Mouse (Mus musculus) ES-Bruce4 (cell line): ENCODE results near the gene Gm10320. TPM values are rescaled to one million over a fixed set of nuclear protein-coding genes. Genes with fewer than 3 reads are reported as not detected.

ENCODE experiments used
- H3K27ac ChIP-seq: 2 replicates; pipeline ENCODE4 v1.5.1; 2012; ENCODE audit warnings: low read length, inconsistent platforms; ENCODE audit not compliant: insufficient read depth
- H3K27me3 ChIP-seq: 2 replicates; pipeline ENCODE4 v1.6.1; 2012; ENCODE audit warnings: mild to moderate bottlenecking, low read length, inconsistent platforms; ENCODE audit not compliant: control insufficient read depth, poor library complexity, insufficient read depth, severe bottlenecking
- H3K36me3 ChIP-seq: 2 replicates; pipeline ENCODE4 v1.6.1; 2012; ENCODE audit warnings: inconsistent platforms, mild to moderate bottlenecking, low read length, moderate library complexity; ENCODE audit not compliant: control insufficient read depth, poor library complexity, insufficient read depth, severe bottlenecking
- H3K4me1 ChIP-seq: one replicate; pipeline ENCODE4 v1.8.1; 2011; ENCODE audit warnings: low read length; ENCODE audit not compliant: control insufficient read depth, insufficient read depth
- H3K4me3 ChIP-seq: 2 replicates; pipeline ENCODE4 v1.5.1; 2011; ENCODE audit warnings: low read depth, mild to moderate bottlenecking, low read length
- H3K9ac ChIP-seq: 2 replicates; pipeline ENCODE4 v1.6.1; 2012; ENCODE audit warnings: low read depth, mild to moderate bottlenecking, inconsistent platforms; ENCODE audit not compliant: poor library complexity, severe bottlenecking
- H3K9me3 ChIP-seq: replicated peaks from 2 replicates; pipeline ENCODE4 v1.6.1; 2012; ENCODE audit warnings: mild to moderate bottlenecking, low read length, inconsistent platforms; ENCODE audit not compliant: control insufficient read depth, poor library complexity, insufficient read depth, severe bottlenecking
- CTCF ChIP-seq: IDR thresholded peaks from one replicate; pipeline ENCODE4 v1.8.1; 2011; ENCODE audit warnings: low read depth, low read length
- EP300 ChIP-seq: IDR thresholded peaks from 2 replicates; pipeline ENCODE4 v1.6.1; 2011; ENCODE audit warnings: low read depth, low read length; ENCODE audit not compliant: insufficient read depth
- POLR2A ChIP-seq: IDR thresholded peaks from one replicate; pipeline ENCODE4 v1.8.1; 2011; ENCODE audit warnings: low read length; ENCODE audit not compliant: insufficient read depth
- polyA plus RNA-seq: library from polyadenylated mRNA; stranded (reverse); fragments of >200 nt; gene quantifications from 2 replicates; pipeline ENCODE4 v1.2.4, GENCODE M21; 2011; ENCODE audit warnings: low read depth; ENCODE audit not compliant: missing spikeins, insufficient read depth, insufficient read length

The Gm10320 gene
- polyA plus RNA-seq, 1 experiment: 7.8 TPM

DNA sequence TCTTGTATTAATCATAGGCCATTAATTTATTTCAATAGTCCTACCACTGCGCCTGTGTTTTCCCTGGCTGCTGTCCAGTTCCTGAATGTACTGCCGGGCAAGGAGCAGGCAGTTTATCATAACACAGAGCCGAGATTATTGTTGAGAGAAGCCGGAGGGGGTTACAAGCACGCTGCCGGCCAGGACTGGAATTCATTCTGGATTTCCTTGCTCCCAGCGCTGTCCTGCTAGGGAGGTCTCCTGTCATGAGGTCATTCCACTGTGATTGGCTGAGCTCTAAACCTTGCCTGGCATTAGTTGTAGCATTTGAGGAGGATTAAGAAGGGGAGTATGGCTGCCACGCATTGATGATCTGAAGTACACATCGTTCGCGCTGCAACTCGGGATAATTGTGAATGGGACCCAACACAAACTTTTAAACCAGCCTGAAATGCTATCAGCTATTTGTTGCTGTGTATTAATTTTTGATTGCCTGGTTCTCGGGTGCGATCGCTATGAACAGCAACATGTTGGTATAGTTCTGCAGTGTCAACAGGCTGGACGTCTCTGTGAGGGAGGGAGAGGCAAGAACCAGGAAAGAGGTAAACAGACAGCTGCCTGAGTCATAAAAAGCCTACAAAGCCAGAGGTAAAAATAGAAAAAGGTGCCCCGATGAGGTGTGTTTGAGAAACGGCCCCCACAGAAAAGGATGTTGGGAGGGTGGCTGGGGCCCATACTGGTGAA lies 42.5 kb upstream of the Gm10320 start:
- no peaks in the 10 kb centered on the region for H3K4me1 ChIP-seq
- H3K9me3 ChIP-seq: no peaks in the 10 kb centered on the region
- no peaks in the 10 kb centered on the region for H3K36me3 ChIP-seq
- H3K4me3 ChIP-seq: no peak overlapping the region
- no peak overlapping the region for H3K27ac ChIP-seq
- no peak overlapping the region for H3K9ac ChIP-seq
- TF ChIP-seq EP300 (no peak), CTCF (no peak), POLR2A (no peak)
- no peaks in the 10 kb centered on the region for H3K27me3 ChIP-seq

DNA sequence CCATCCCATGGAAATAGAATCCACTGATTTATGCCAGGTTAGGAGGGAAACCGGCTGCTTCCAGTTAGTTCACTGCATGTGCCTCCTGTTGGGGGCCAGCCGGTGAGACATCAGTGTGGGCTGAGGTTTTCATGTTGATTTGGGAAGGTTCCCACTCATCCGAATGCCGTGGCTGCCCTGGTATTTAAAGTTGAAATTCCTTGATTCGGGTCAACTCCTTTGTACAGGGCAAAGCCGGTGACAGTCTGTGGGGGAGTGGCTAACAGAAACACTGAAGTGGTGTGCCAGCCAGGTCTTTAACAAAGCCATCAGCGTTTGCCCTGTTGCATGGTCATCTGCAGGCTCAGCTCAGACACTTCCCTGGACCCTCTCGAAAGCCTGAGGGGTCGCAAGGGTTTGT lies 41.6 kb upstream of the Gm10320 start:
- no peaks in the 10 kb centered on the region for H3K9me3 ChIP-seq
- no peak overlapping the region for H3K4me3 ChIP-seq
- no peak overlapping the region for H3K9ac ChIP-seq
- H3K36me3 ChIP-seq: no peaks in the 10 kb centered on the region
- no peak overlapping the region for H3K27ac ChIP-seq
- TF ChIP-seq POLR2A: no peak
- TF ChIP-seq EP300: no peak
- no peak for TF ChIP-seq CTCF
- H3K4me1 ChIP-seq: no peaks in the 10 kb centered on the region
- no peaks in the 10 kb centered on the region for H3K27me3 ChIP-seq

DNA sequence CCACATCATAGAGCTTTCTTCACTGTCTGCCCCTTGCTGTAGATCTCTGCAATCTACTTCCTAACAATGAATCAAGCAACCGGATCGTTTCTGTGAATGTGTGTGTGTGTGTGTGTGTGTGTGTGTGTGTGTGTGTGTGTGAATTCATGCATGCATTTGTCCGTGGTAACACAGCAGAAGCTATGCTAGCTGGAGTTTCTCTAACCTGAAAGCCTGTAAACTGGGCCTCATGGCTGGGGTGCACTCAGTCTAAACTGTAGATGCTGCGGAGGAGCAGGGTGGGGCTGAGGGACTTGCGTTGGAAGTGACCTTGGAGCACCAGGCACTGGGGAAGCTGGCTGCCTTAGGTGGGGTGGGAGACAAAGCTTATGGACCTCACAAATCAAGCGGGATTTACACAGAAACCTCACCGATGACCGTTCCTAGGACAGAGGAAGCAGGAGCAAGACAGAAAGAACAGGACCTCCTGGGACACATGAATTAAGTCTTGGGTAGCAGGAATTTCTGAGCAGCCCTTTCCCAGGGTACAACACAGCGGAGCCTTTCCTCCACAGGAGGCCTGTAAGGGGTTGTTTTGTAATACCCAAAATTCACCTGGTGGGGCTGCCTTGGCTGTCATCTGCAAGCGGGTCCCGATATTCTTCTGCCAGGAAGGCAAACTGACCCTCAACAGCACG lies 41.0 kb upstream of the Gm10320 start:
- Histone ChIP-seq H3K4me3 (no peak overlapping the region), H3K4me1 (no peaks in the 10 kb centered on the region), H3K27ac (no peak overlapping the region), H3K9ac (no peak overlapping the region), H3K36me3 (no peaks in the 10 kb centered on the region), H3K27me3 (no peaks in the 10 kb centered on the region), H3K9me3 (no peaks in the 10 kb centered on the region)
- no peak for TF ChIP-seq POLR2A
- TF ChIP-seq CTCF: no peak
- TF ChIP-seq EP300: no peak

DNA sequence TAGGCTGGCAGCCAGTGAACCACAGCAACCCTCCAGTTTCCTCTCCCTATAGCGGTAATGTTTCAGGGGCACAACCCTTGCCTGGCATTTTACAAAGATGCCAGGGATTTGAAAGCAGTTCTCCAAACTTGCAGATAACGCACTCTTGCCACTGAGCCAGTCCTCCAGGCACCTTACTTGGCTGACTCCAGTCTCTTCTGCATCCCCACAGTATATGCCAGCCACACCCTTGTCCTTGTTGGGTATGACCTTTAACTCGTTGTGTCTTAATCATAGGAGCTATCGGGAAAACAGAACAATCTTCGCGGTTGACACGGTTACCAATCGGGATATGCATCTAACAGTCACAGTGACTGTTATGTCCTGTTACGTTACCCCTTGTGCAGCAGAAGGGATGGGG lies 40.2 kb upstream of the Gm10320 start:
- no peak overlapping the region for H3K4me3 ChIP-seq
- no peaks in the 10 kb centered on the region for H3K9me3 ChIP-seq
- no peak overlapping the region for H3K27ac ChIP-seq
- no peaks in the 10 kb centered on the region for H3K4me1 ChIP-seq
- no peaks in the 10 kb centered on the region for H3K27me3 ChIP-seq
- TF ChIP-seq POLR2A (no peak), EP300 (no peak), CTCF (no peak)
- H3K9ac ChIP-seq: no peak overlapping the region
- H3K36me3 ChIP-seq: no peaks in the 10 kb centered on the region

DNA sequence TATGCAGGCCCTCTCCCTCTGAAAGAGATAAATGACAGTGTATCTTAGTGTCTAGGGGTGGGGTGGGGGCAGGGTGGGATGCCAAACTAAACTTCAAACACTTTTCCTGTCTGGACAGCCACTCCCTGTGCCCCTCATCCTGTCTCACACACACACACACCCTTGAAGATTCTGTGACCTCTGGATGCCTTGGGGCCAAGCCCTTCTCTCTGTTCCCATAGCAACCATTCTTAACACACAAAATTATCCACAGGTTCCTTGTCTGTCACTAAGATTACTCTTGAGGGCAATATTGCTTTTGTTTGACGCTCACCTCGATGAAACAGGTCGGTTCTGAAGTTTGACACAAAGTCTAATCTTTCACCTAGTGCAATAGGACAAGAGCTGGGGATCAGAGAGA lies 39.5 kb upstream of the Gm10320 start:
- H3K27ac ChIP-seq: no peak overlapping the region
- H3K36me3 ChIP-seq: no peaks in the 10 kb centered on the region
- TF ChIP-seq POLR2A (no peak), CTCF (no peak), EP300 (no peak)
- H3K4me3 ChIP-seq: no peak overlapping the region
- H3K9me3 ChIP-seq: no peaks in the 10 kb centered on the region
- H3K9ac ChIP-seq: no peak overlapping the region
- H3K4me1 ChIP-seq: no peaks in the 10 kb centered on the region
- H3K27me3 ChIP-seq: no peaks in the 10 kb centered on the region

DNA sequence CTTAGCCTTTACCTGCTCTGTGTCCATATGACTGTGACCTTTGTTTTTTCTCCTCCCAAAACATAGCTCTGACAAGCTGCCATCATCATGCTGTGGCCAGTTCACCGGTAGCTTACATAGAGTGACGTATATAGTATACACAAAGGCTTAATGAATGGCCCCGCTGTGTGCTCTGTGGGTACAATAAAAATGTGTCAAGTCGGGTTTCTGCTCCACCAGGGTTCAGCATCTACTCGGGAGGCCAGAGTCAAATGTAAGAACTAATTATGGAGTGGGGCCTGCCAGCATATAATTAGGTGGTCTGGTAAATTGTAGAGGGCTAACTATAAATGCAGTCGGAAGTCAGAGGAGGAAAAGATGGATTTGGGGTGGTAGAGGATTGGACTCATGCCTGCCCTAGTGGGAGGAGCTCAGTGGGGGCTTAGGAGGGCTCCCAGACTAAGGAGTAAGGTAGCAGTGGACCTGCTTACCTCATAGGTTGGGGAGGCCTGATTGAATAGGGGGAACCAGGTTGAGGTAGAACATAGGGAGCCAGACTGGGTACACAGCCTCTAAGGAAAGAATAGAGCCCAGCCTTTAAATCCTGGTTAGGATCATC lies 32.0 kb upstream of the Gm10320 start:
- Histone ChIP-seq H3K27ac (no peak overlapping the region), H3K4me1 (no peaks in the 10 kb centered on the region), H3K36me3 (no peaks in the 10 kb centered on the region), H3K4me3 (no peak overlapping the region), H3K9me3 (peaks cover 14% of the 10 kb centered on the region), H3K9ac (no peak overlapping the region), H3K27me3 (no peaks in the 10 kb centered on the region)
- TF ChIP-seq CTCF: no peak
- TF ChIP-seq POLR2A: no peak
- no peak for TF ChIP-seq EP300
